Mouse (Mus musculus): Measurements from ENCODE around the gene Elavl4. TPM values are rescaled to one million over a fixed set of nuclear protein-coding genes. Genes with fewer than 3 reads are reported as not detected.
A peak's percentile ranks its signal among the peaks of the same experiment; 100 is the strongest.

The Elavl4 gene
- total and polyA plus RNA-seq, 2 experiments from 2014 or later: 132 to 236 TPM

DNA sequence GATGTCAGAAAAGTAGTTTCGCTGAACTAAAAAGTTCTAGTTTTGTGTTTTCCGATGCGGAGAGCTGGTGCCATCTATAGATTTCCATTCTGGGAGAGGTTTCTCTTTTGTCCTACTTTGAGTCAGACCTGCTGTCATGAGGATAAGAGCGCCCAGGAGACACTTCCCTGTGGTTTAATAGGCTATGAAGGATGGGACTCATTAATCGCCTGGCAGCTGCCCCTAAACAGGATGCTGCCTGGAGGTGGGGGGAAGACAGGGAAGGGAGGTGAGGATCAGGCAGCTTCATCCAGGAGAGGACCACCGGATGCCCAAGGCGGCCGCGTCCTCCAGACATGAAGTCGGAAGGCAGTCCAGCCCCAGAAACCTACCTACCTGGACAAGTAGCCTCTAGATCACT, 126.2 kb downstream of the Elavl4 start:
- no peaks in the 10 kb centered on the region for H3K9me3 ChIP-seq (ENCODE audit: low read length)
- 65% methylated on average over 10 of the region's 10 CpGs for WGBS
- H3K4me2 ChIP-seq (ENCODE audit: low read depth, low read length): no peak overlapping the region
- no peak for TF ChIP-seq CTCF (IDR thresholded peaks at IDR 0.05; ENCODE audit: low read depth)
- H3K27me3 ChIP-seq (ENCODE audit: insufficient read depth, low read length): no peaks in the 10 kb centered on the region
- DNase-seq (ENCODE audit: low spot score): no peak
- no peak overlapping the region for H3K27ac ChIP-seq
- no peak overlapping the region for H3K4me3 ChIP-seq (ENCODE audit: low read length)
- ATAC-seq: no peak
- no peak overlapping the region for H3K9ac ChIP-seq (replicated peaks; ENCODE audit: low read length)
- no peaks in the 10 kb centered on the region for H3K4me1 ChIP-seq (ENCODE audit: insufficient read depth, low read length)
- no peaks in the 10 kb centered on the region for H3K36me3 ChIP-seq (ENCODE audit: insufficient read depth, low read length)

DNA sequence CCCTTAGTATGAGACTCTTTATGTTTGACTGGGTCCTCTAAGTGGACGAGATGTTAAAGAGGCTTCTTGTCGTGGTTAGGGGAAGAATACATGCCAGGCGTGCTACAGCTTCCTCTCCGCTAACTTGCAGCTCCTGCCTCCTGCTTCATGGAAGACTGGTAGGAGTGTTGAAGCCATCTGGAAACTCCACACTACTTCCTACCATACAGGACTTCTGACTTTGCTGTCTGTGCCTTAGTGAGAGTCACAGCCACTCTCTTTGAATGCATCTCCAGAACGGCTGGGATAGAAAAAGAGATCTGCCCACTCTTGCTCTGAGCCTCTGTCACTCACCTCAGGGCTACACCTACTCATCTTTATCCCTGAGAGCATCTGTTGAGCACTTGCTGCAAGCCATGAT, 132.9 kb downstream of the Elavl4 start:
- DNase-seq (ENCODE audit: low spot score): no peak
- no peak overlapping the region for H3K27ac ChIP-seq
- 89% methylated on average over 5 of the region's 5 CpGs for whole genome bisulfite sequencing
- no peak overlapping the region for H3K9ac ChIP-seq (replicated peaks; ENCODE audit: low read length)
- TF ChIP-seq CTCF (IDR thresholded peaks at IDR 0.05; ENCODE audit: low read depth): no peak
- no peak for ATAC-seq
- no peaks in the 10 kb centered on the region for H3K4me1 ChIP-seq (ENCODE audit: insufficient read depth, low read length)
- no peaks in the 10 kb centered on the region for H3K36me3 ChIP-seq (ENCODE audit: insufficient read depth, low read length)
- H3K4me3 ChIP-seq (ENCODE audit: low read length): no peak overlapping the region
- no peaks in the 10 kb centered on the region for H3K27me3 ChIP-seq (ENCODE audit: insufficient read depth, low read length)
- H3K4me2 ChIP-seq (ENCODE audit: low read depth, low read length): no peak overlapping the region
- no peaks in the 10 kb centered on the region for H3K9me3 ChIP-seq (ENCODE audit: low read length)

DNA sequence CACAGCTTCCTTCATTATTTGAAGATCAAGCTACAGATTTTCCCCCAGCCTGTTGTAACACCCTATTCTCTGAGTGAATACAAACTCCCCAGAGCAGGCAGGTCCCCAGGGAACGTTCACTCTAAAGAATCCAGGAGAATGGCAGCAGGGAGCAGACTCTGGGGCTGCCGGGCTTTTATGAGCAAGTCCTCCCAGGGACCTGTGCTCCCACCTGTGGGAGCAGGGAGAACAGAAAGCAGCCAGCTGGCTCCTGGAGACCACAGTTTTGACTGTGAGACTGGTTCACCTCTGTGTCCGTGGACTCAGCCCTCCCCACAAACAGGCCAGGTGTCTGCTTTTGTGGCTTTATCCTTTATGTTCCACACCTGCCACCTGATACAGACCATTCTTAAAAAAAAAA, 134.2 kb downstream of the Elavl4 start:
- WGBS: 54% methylated on average over 3 of the region's 3 CpGs
- H3K36me3 ChIP-seq (ENCODE audit: insufficient read depth, low read length): peaks cover 4% of the 10 kb centered on the region; the same call in 1 of the 2 replicates
- H3K27ac ChIP-seq: no peak overlapping the region
- no peaks in the 10 kb centered on the region for H3K27me3 ChIP-seq (ENCODE audit: insufficient read depth, low read length)
- H3K4me3 ChIP-seq (ENCODE audit: low read length): no peak overlapping the region
- TF ChIP-seq CTCF (IDR thresholded peaks at IDR 0.05; ENCODE audit: low read depth): no peak
- DNase-seq (ENCODE audit: low spot score) (no peak), ATAC-seq (no peak)
- H3K9me3 ChIP-seq (ENCODE audit: low read length): no peaks in the 10 kb centered on the region
- no peak overlapping the region for H3K4me2 ChIP-seq (ENCODE audit: low read depth, low read length)
- H3K4me1 ChIP-seq (ENCODE audit: insufficient read depth, low read length): no peaks in the 10 kb centered on the region
- no peak overlapping the region for H3K9ac ChIP-seq (replicated peaks; ENCODE audit: low read length)

DNA sequence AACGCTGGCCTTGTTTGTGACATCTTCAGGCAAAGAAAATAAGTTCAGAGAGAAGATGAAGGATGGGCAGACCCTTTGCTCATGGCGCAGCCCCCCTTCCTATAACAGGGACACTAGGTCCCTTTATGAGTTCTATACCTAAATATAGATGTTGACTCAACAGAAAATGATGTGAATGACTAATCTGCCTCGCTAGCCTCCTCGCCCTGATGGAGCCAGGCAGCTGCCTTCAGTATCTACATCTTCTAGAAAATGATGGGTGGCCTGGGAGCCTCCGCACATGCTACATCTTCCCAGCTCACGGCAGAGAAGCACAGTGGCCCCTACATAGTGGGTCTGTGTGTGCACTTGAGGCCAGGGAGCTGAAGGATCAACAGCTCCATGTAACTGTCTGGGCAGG, 137.2 kb downstream of the Elavl4 start:
- H3K27me3 ChIP-seq (ENCODE audit: insufficient read depth, low read length): no peaks in the 10 kb centered on the region
- DNase-seq (ENCODE audit: low spot score): no peak
- WGBS: 82% methylated on average over 6 of the region's 6 CpGs
- H3K4me2 ChIP-seq (ENCODE audit: low read depth, low read length): no peak overlapping the region
- TF ChIP-seq CTCF (IDR thresholded peaks at IDR 0.05; ENCODE audit: low read depth): no peak
- no peaks in the 10 kb centered on the region for H3K4me1 ChIP-seq (ENCODE audit: insufficient read depth, low read length)
- no peak for ATAC-seq
- peaks cover 11% of the 10 kb centered on the region; the same call in 1 of the 2 replicates for H3K36me3 ChIP-seq (ENCODE audit: insufficient read depth, low read length)
- no peaks in the 10 kb centered on the region for H3K9me3 ChIP-seq (ENCODE audit: low read length)
- H3K9ac ChIP-seq (replicated peaks; ENCODE audit: low read length): no peak overlapping the region
- H3K27ac ChIP-seq: 0 out of 2 replicates have a peak overlapping the region, but pooled peaks have one; percentile 60
- no peak overlapping the region for H3K4me3 ChIP-seq (ENCODE audit: low read length)

DNA sequence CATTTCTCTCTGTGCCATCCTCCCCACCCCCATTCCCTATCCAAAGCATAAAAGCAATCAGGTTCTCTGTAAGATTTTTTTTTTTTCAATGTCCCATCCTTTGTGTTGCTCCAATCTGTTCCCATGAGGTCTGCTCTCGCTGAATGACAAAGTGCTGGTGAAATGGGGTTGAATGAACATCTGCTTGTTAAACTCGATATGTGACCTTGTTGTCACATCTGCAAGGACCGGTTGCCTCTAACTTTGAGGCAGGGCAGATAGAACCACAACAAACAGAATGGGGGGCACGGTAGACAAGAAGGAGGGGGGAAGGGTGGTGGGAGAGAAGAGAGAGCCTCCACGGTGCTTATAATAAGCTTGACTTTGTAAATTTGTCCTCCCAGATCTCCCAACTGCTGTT, 138.0 kb downstream of the Elavl4 start:
- H3K36me3 ChIP-seq (ENCODE audit: insufficient read depth, low read length): peaks cover 11% of the 10 kb centered on the region; the same call in 1 of the 2 replicates
- TF ChIP-seq CTCF (IDR thresholded peaks at IDR 0.05; ENCODE audit: low read depth): no peak
- no peak for ATAC-seq
- no peak overlapping the region for H3K4me3 ChIP-seq (ENCODE audit: low read length)
- no peaks in the 10 kb centered on the region for H3K27me3 ChIP-seq (ENCODE audit: insufficient read depth, low read length)
- no peak for DNase-seq (ENCODE audit: low spot score)
- H3K4me1 ChIP-seq (ENCODE audit: insufficient read depth, low read length): no peaks in the 10 kb centered on the region
- no peak overlapping the region for H3K9ac ChIP-seq (replicated peaks; ENCODE audit: low read length)
- H3K9me3 ChIP-seq (ENCODE audit: low read length): no peaks in the 10 kb centered on the region
- no peak overlapping the region for H3K4me2 ChIP-seq (ENCODE audit: low read depth, low read length)
- WGBS: 42% methylated on average over 5 of the region's 5 CpGs
- no peak overlapping the region for H3K27ac ChIP-seq

DNA sequence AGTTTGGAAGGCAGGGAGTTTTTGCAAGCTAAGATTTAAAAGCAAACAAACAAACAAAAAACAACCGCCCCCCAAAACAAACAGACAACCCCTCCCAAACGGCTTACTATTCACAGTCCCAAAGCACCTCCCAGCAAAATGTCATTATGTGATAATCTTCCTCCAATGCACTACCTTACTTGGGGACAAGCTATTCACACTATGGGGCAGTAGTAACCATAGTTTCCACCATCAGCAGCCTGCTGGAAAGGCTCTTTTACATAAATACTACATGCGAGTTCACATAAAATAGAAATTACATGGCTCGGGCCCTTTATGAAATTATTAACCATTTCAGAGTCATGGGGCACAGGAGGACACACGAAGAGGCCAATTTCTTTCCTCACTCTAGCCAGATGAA, 141.5 kb downstream of the Elavl4 start:
- no peak overlapping the region for H3K4me3 ChIP-seq (ENCODE audit: low read length)
- H3K27ac ChIP-seq: 0 out of 2 replicates have a peak overlapping the region, but pooled peaks have one; percentile 15
- no peaks in the 10 kb centered on the region for H3K9me3 ChIP-seq (ENCODE audit: low read length)
- no peaks in the 10 kb centered on the region for H3K4me1 ChIP-seq (ENCODE audit: insufficient read depth, low read length)
- 58% methylated on average over 5 of the region's 5 CpGs for WGBS
- H3K9ac ChIP-seq (replicated peaks; ENCODE audit: low read length): no peak overlapping the region
- ATAC-seq (no peak), DNase-seq (ENCODE audit: low spot score) (no peak)
- H3K4me2 ChIP-seq (ENCODE audit: low read depth, low read length): no peak overlapping the region
- peaks cover 11% of the 10 kb centered on the region; the same call in 1 of the 2 replicates for H3K36me3 ChIP-seq (ENCODE audit: insufficient read depth, low read length)
- TF ChIP-seq CTCF (IDR thresholded peaks at IDR 0.05; ENCODE audit: low read depth): no peak
- no peaks in the 10 kb centered on the region for H3K27me3 ChIP-seq (ENCODE audit: insufficient read depth, low read length)

DNA sequence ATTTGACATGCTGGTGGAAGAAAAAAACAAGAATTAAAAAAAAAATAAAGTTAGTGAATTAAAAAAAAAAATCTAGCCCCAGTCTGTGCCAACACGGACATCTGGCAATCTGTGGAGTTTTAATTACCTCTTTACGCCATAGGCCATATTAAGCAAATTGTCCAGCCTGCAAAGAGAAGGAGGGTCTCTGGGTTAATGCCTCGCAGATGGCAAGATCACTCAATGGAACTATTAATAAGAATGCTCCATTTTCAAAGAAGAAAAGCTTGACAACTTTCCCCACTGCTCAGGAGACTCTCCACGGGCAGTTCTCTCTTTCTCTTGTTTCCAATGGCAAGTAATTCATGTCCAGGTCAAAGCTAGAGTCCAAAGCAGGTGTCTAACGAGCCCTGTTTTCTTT, 142.1 kb downstream of the Elavl4 start:
- Histone ChIP-seq H3K4me1 (ENCODE audit: insufficient read depth, low read length) (no peaks in the 10 kb centered on the region), H3K9me3 (ENCODE audit: low read length) (no peaks in the 10 kb centered on the region), H3K27ac (no peak overlapping the region), H3K36me3 (ENCODE audit: insufficient read depth, low read length) (peaks cover 11% of the 10 kb centered on the region; the same call in 1 of the 2 replicates), H3K4me3 (ENCODE audit: low read length) (no peak overlapping the region), H3K4me2 (ENCODE audit: low read depth, low read length) (no peak overlapping the region), H3K27me3 (ENCODE audit: insufficient read depth, low read length) (no peaks in the 10 kb centered on the region), H3K9ac (replicated peaks; ENCODE audit: low read length) (no peak overlapping the region)
- ATAC-seq (no peak), DNase-seq (ENCODE audit: low spot score) (peak; percentile 52)
- 24% methylated on average over 5 of the region's 5 CpGs for WGBS
- TF ChIP-seq CTCF (IDR thresholded peaks at IDR 0.05; ENCODE audit: low read depth): no peak
